29 mouse cellular contexts compared by ENCODE assay signal in the genomic region with DNA sequence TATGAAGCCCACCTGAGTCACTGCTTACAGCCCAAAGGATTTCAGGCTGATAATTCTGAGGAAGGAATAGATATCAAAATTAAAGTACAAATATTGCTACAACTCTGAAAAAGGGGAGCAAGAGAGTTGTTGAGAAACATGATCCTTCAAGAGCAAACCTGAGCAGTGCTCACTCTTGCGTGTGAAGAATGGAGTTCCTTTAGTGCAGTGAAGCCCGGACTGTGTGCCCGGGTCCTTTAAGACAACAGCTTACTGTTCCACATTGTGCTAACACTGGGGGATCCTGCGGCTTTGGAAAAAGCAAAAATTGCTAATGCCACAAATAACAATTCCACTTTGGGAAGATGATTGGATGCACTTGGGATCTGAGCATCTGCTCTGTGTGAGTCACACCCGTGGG.
DNase-seq lines count a peak whose midpoint lies in the region; ATAC-seq and TF ChIP-seq lines count a peak whose summit lies in the region.
"Had no signal": no experiment of that assay in that cellular context is flagged by ENCODE, and none has a peak within 500 bp of the region (broad histone marks: within the 10 kb centered on the region; RNA-seq: fewer than 3 reads in every experiment).

No protein-coding gene starts in this region.

- no peaks in the 10 kb centered on the region for H3K79me2 ChIP-seq in myocyte (ENCODE audit: control insufficient read depth, insufficient read depth)

- no peak overlapping the region for H3K4me3 ChIP-seq in forebrain, embryonic 14.5 days (ENCODE audit: low read depth, low read length)
- no peak overlapping the region for H3K4me3 ChIP-seq in forebrain, embryonic 12.5 days (replicated peaks)
- no peak overlapping the region for H3K4me3 ChIP-seq in kidney, embryonic 16.5 days (ENCODE audit: low read length)
- H3K4me3 ChIP-seq in myocyte, result no peak overlapping the region
- H3K4me3 ChIP-seq: embryonic facial prominence, embryonic 12.5 days; erythroblast, embryonic 14.5 days; forebrain, embryonic 13.5 days; heart, adult 2 months; heart, embryonic 10.5 days; heart, embryonic 13.5 days had no signal

- H3ac ChIP-seq in myocyte (ENCODE audit: control insufficient read depth, insufficient read length), result no peak overlapping the region

- no peaks in the 10 kb centered on the region for H3K36me3 ChIP-seq in forebrain, embryonic 14.5 days (ENCODE audit: control insufficient read depth, insufficient read depth, low read length)
- H3K36me3 ChIP-seq in forebrain, embryonic 12.5 days (replicated peaks), result no peaks in the 10 kb centered on the region
- H3K36me3 ChIP-seq in kidney, embryonic 16.5 days (ENCODE audit: insufficient read depth, low read length), result no peaks in the 10 kb centered on the region
- no peaks in the 10 kb centered on the region for H3K36me3 ChIP-seq in myocyte (ENCODE audit: control insufficient read depth, insufficient read depth)
- H3K36me3 ChIP-seq: embryonic facial prominence, embryonic 12.5 days; G1E; heart, embryonic 10.5 days; heart, embryonic 13.5 days had no signal

- peaks cover 17% of the 10 kb centered on the region for H3K4me1 ChIP-seq in forebrain, embryonic 14.5 days (ENCODE audit: control insufficient read depth, insufficient read depth, low read length)
- peaks cover 21% of the 10 kb centered on the region for H3K4me1 ChIP-seq in forebrain, embryonic 12.5 days
- no peaks in the 10 kb centered on the region for H3K4me1 ChIP-seq in kidney, embryonic 16.5 days (ENCODE audit: insufficient read depth, low read length)
- H3K4me1 ChIP-seq: embryonic facial prominence, embryonic 12.5 days; heart, embryonic 10.5 days had no signal

- H3K9me3 ChIP-seq in forebrain, embryonic 14.5 days (replicated peaks; ENCODE audit: control insufficient read depth, low read length), result no peaks in the 10 kb centered on the region
- no peaks in the 10 kb centered on the region for H3K9me3 ChIP-seq in forebrain, embryonic 12.5 days
- H3K9me3 ChIP-seq in kidney, embryonic 16.5 days (ENCODE audit: low read length), result no peaks in the 10 kb centered on the region
- H3K9me3 ChIP-seq: embryonic facial prominence, embryonic 12.5 days; forebrain, embryonic 13.5 days; heart, embryonic 10.5 days; heart, embryonic 13.5 days had no signal

- DNase-seq in forebrain, embryonic 14.5 days (ENCODE audit: low spot score), result peak; percentile 0
- no peak for DNase-seq in kidney, adult 8-10 months
- peak; percentile 9 for DNase-seq in Muller cell, postnatal 12 days (ENCODE audit: inconsistent ontology term)
- DNase-seq in cerebellum, postnatal 36 days, result no peak
- DNase-seq: adrenal gland, adult 2 months; adrenal gland, postnatal 14 days; B cell, adult 2 months; cerebellum, adult 11-12 months; cerebellum, adult 8-10 months; cerebellum, postnatal 10 days; forebrain, postnatal 0 days; gastrocnemius, postnatal 10 days; gastrocnemius, postnatal 36 days; heart, adult 2 months; heart, postnatal 14 days; heart, postnatal 4 days had no signal

- TF ChIP-seq POLR2A in myocyte (IDR thresholded peaks at IDR 0.05; ENCODE audit: insufficient read length, low read depth), result no peak

- H3K27me3 ChIP-seq in forebrain, embryonic 14.5 days (replicated peaks; ENCODE audit: control insufficient read depth, insufficient read depth, low read length), result no peaks in the 10 kb centered on the region
- 0 out of 2 replicates have a peak, but pooled peaks cover 2% of the 10 kb centered on the region for H3K27me3 ChIP-seq in forebrain, embryonic 12.5 days
- H3K27me3 ChIP-seq in kidney, embryonic 16.5 days (ENCODE audit: insufficient read depth, low read length), result no peaks in the 10 kb centered on the region
- no peaks in the 10 kb centered on the region for H3K27me3 ChIP-seq in myocyte (ENCODE audit: control insufficient read depth, insufficient read depth, insufficient read length)
- H3K27me3 ChIP-seq: CH12.LX; embryonic facial prominence, embryonic 12.5 days; heart, embryonic 13.5 days had no signal

- ATAC-seq in forebrain, embryonic 14.5 days, result no peak
- ATAC-seq in forebrain, embryonic 12.5 days (ENCODE audit: low FRiP score), result no peak
- ATAC-seq in kidney, embryonic 16.5 days (ENCODE audit: low FRiP score, low TSS enrichment), result peak; percentile 77
- ATAC-seq: forebrain, embryonic 13.5 days; forebrain, postnatal 0 days; hindbrain, postnatal 0 days; inflammation-experienced regulatory T-cells, adult 6 months had no signal

- no peak overlapping the region for H3K27ac ChIP-seq in forebrain, embryonic 14.5 days (ENCODE audit: low read depth, low read length)
- no peak overlapping the region for H3K27ac ChIP-seq in forebrain, embryonic 12.5 days
- H3K27ac ChIP-seq in kidney, embryonic 16.5 days (ENCODE audit: low read length), result no peak overlapping the region
- H3K27ac ChIP-seq: embryonic facial prominence, embryonic 12.5 days; forebrain, embryonic 13.5 days; heart, adult 2 months; heart, embryonic 10.5 days; heart, embryonic 13.5 days; hindbrain, embryonic 14.5 days; hindbrain, postnatal 0 days had no signal

- no peak overlapping the region for H3K9ac ChIP-seq in forebrain, embryonic 14.5 days (ENCODE audit: low read length)
- no peak overlapping the region for H3K9ac ChIP-seq in forebrain, embryonic 12.5 days
- no peak overlapping the region for H3K9ac ChIP-seq in kidney, embryonic 16.5 days (replicated peaks; ENCODE audit: low read length)
- H3K9ac ChIP-seq: embryonic facial prominence, embryonic 12.5 days; forebrain, embryonic 13.5 days; forebrain, postnatal 0 days; heart, embryonic 13.5 days; hindbrain, embryonic 14.5 days had no signal

- H3K4me2 ChIP-seq in forebrain, embryonic 14.5 days (ENCODE audit: low read length), result no peak overlapping the region
- no peak overlapping the region for H3K4me2 ChIP-seq in forebrain, embryonic 12.5 days
- H3K4me2 ChIP-seq in kidney, embryonic 16.5 days (replicated peaks; ENCODE audit: low read depth, low read length), result no peak overlapping the region
- H3K4me2 ChIP-seq in myocyte (ENCODE audit: low read depth), result peak overlapping the region; percentile 15
- H3K4me2 ChIP-seq: embryonic facial prominence, embryonic 12.5 days; forebrain, embryonic 13.5 days; heart, embryonic 13.5 days; hindbrain, embryonic 14.5 days had no signal

- WGBS in forebrain, embryonic 14.5 days, result 23% methylated on average over 5 of the region's 5 CpGs
- 30% methylated on average over 5 of the region's 5 CpGs for WGBS in forebrain, embryonic 12.5 days
- 42% methylated on average over 5 of the region's 5 CpGs for WGBS in kidney, embryonic 16.5 days

TF ChIP-seq in myocyte, 11 proteins besides CTCF, POLR2A, EP300 and RAD21:
- TF ChIP-seq MYOG (IDR thresholded peaks at IDR 0.05; ENCODE audit: control insufficient read depth in 1 of 3, insufficient read depth in 1 of 3, insufficient read length in 2 of 3, low read depth in 2 of 3) (no peak), REST (IDR thresholded peaks at IDR 0.05; ENCODE audit: insufficient read depth, insufficient read length) (no peak), MYOD1 (IDR thresholded peaks at IDR 0.05; ENCODE audit: control insufficient read depth in 1 of 3, insufficient read length in 2 of 3, low read depth in 2 of 3) (no peak), POLR2AphosphoS2 (IDR thresholded peaks at IDR 0.05; ENCODE audit: insufficient read length, low read depth) (no peak), MAX (IDR thresholded peaks at IDR 0.05; ENCODE audit: low read depth) (no peak), USF1 (IDR thresholded peaks at IDR 0.05; ENCODE audit: low read depth) (no peak), TCF3 (IDR thresholded peaks at IDR 0.05; ENCODE audit: insufficient read length, low read depth) (no peak), E2F4 (IDR thresholded peaks at IDR 0.05; ENCODE audit: insufficient read depth) (no peak)

Comparison
In these comparisons a context has a peak if more than half of its experiments do, and no peak if none do; other contexts are left out.
1. DNase-seq: peak in forebrain, embryonic 14.5 days (single experiment) and Muller cell, postnatal 12 days (single experiment); none in kidney, adult 8-10 months (0 of 2) and cerebellum, postnatal 36 days (0 of 2).